Mouse (Mus musculus) myocyte (in vitro differentiated cells): ENCODE data around the gene Hmgxb4. TPM values are rescaled to one million over a fixed set of nuclear protein-coding genes. Genes with fewer than 3 reads are reported as not detected.
A peak's percentile ranks its signal among the peaks of the same experiment; 100 is the strongest.

Source experiments
- H3K27me3 ChIP-seq: one replicate; pipeline ENCODE4 v1.6.1; 2011; ENCODE audit not compliant: control insufficient read depth, insufficient read depth, insufficient read length
- H3K36me3 ChIP-seq: one replicate; pipeline ENCODE4 v1.6.1; 2011; ENCODE audit not compliant: control insufficient read depth, insufficient read depth
- H3K4me2 ChIP-seq: one replicate; pipeline ENCODE4 v1.6.1; 2011; ENCODE audit warnings: low read depth, control low read depth
- H3K4me3 ChIP-seq: one replicate; pipeline ENCODE4 v1.5.1; 2011; ENCODE audit warnings: mild to moderate bottlenecking, control low read depth, moderate library complexity
- H3K79me2 ChIP-seq: one replicate; pipeline ENCODE4 v1.6.1; 2011; ENCODE audit not compliant: control insufficient read depth, insufficient read depth
- H3ac ChIP-seq: one replicate; pipeline ENCODE4 v1.6.1; 2011; ENCODE audit not compliant: control insufficient read depth, insufficient read length
- CEBPB ChIP-seq: IDR thresholded peaks from 2 replicates; pipeline ENCODE4 v1.6.1; 2011; ENCODE audit warnings: mild to moderate bottlenecking, moderate library complexity; ENCODE audit not compliant: poor library complexity, insufficient read depth, severe bottlenecking
- E2F4 ChIP-seq: IDR thresholded peaks from one replicate; pipeline ENCODE4 v1.6.1; 2011; ENCODE audit warnings: mild to moderate bottlenecking, control low read depth, moderate library complexity; ENCODE audit not compliant: insufficient read depth
- MAX ChIP-seq: IDR thresholded peaks from one replicate; pipeline ENCODE4 v1.6.1; 2011; ENCODE audit warnings: low read depth, mild to moderate bottlenecking, control low read depth
- MYOD1 ChIP-seq, 3 experiments: IDR thresholded peaks; one replicate each; pipeline ENCODE4 v1.6.1; 2011; ENCODE audit warnings: control low read depth in 2 of 3, low read depth in 2 of 3, mild to moderate bottlenecking in 2 of 3, moderate library complexity in 1 of 3; ENCODE audit not compliant: insufficient read length in 2 of 3, control insufficient read depth in 1 of 3
- MYOG ChIP-seq, 3 experiments: IDR thresholded peaks; one replicate each; pipeline ENCODE4 v1.6.1; 2011; ENCODE audit warnings: control low read depth in 2 of 3, low read depth in 2 of 3, mild to moderate bottlenecking in 2 of 3; ENCODE audit not compliant: insufficient read length in 2 of 3, control insufficient read depth in 1 of 3, insufficient read depth in 1 of 3
- POLR2A ChIP-seq: IDR thresholded peaks from one replicate; pipeline ENCODE4 v1.6.1; 2011; ENCODE audit warnings: low read depth, mild to moderate bottlenecking, control low read depth, moderate library complexity; ENCODE audit not compliant: insufficient read length
- POLR2AphosphoS2 ChIP-seq: IDR thresholded peaks from one replicate; pipeline ENCODE4 v1.6.1; 2011; ENCODE audit warnings: low read depth, control low read depth; ENCODE audit not compliant: insufficient read length
- REST ChIP-seq: IDR thresholded peaks from one replicate; pipeline ENCODE4 v1.6.1; 2011; ENCODE audit warnings: mild to moderate bottlenecking, control low read depth, moderate library complexity; ENCODE audit not compliant: insufficient read depth, insufficient read length
- SRF ChIP-seq: IDR thresholded peaks from one replicate; pipeline ENCODE4 v1.6.1; 2011; ENCODE audit warnings: low read depth; ENCODE audit not compliant: control insufficient read depth, insufficient read length
- TCF12 ChIP-seq: IDR thresholded peaks from one replicate; pipeline ENCODE4 v1.6.1; 2011; ENCODE audit warnings: mild to moderate bottlenecking, control low read depth; ENCODE audit not compliant: poor library complexity, insufficient read depth, severe bottlenecking
- TCF3 ChIP-seq: IDR thresholded peaks from one replicate; pipeline ENCODE4 v1.6.1; 2011; ENCODE audit warnings: low read depth, control low read depth; ENCODE audit not compliant: insufficient read length
- USF1 ChIP-seq: IDR thresholded peaks from one replicate; pipeline ENCODE4 v1.6.1; 2011; ENCODE audit warnings: low read depth, mild to moderate bottlenecking, control low read depth, moderate library complexity
- polyA plus RNA-seq: library from polyadenylated mRNA; unstranded; fragments of >200 nt; fragmentation: generic; extraction: Trizol; gene quantifications from one replicate; pipeline ENCODE4 v1.2.1, GENCODE M21; 2012; ENCODE audit warnings: missing spikeins

Hmgxb4 gene
- polyA plus RNA-seq, 1 experiment: 9.1 TPM

DNA sequence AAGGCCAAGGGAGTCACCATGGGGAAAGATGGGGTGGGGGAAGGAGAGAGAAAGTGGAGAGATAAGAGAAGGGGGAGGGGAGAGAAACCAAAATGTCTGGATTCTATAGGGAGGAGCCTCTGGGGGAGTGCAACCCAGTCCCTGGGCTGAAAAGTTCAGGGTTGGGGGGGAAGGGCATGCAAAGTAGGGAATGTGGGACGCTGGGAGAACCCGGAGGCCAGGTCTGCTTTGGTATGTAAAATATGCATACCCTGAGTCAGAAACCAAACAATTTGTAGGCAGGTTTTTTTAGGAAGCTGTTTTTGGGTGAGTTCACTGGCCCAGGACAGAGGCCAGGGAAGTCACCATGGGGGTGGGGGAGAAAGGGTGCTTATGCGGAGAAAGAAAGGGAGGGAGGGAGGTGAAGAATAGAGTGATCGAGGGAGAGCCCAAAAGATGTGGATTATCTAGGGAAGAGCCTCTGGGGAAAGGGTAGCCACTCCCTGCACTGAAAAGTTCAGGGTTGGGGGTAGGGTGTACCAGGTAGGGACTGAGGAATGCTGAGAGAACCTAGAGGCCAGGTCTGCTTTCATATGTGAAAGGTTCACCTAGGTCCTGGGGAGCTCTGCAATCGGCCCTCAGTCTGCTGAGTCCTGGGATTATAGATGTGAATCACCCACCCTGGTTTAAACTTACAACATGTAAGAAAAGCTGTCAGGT lies 25.3 kb downstream of the Hmgxb4 start:
- H3K36me3 ChIP-seq: peaks cover 36% of the 10 kb centered on the region
- no peak overlapping the region for H3K4me2 ChIP-seq
- no peak overlapping the region for H3ac ChIP-seq
- no peaks in the 10 kb centered on the region for H3K27me3 ChIP-seq
- TF ChIP-seq TCF12: no peak
- no peak for TF ChIP-seq MYOD1 (IDR thresholded peaks at IDR 0.05; ENCODE audit: control insufficient read depth in 1 of 3, insufficient read length in 2 of 3, low read depth in 2 of 3)
- TF ChIP-seq MAX: no peak
- TF ChIP-seq SRF: no peak
- no peak for TF ChIP-seq MYOG (IDR thresholded peaks at IDR 0.05; ENCODE audit: control insufficient read depth in 1 of 3, insufficient read depth in 1 of 3, insufficient read length in 2 of 3, low read depth in 2 of 3)
- no peak for TF ChIP-seq USF1
- TF ChIP-seq REST: no peak
- TF ChIP-seq POLR2A: no peak
- TF ChIP-seq TCF3: no peak
- TF ChIP-seq CEBPB: no peak
- peaks cover 5% of the 10 kb centered on the region for H3K79me2 ChIP-seq
- no peak overlapping the region for H3K4me3 ChIP-seq

GRCm38 (mm10) chr8:75023660-75024316 lies 30.6 kb downstream of the Hmgxb4 start:
- no peaks in the 10 kb centered on the region for H3K27me3 ChIP-seq
- H3ac ChIP-seq: no peak overlapping the region
- no peaks in the 10 kb centered on the region for H3K79me2 ChIP-seq
- TF ChIP-seq SRF (no peak), USF1 (no peak), CEBPB (no peak), E2F4 (no peak), MAX (no peak), MYOG (IDR thresholded peaks at IDR 0.05; ENCODE audit: control insufficient read depth in 1 of 3, insufficient read depth in 1 of 3, insufficient read length in 2 of 3, low read depth in 2 of 3) (no peak), POLR2AphosphoS2 (no peak), TCF12 (no peak), POLR2A (no peak), TCF3 (no peak), MYOD1 (IDR thresholded peaks at IDR 0.05; ENCODE audit: control insufficient read depth in 1 of 3, insufficient read length in 2 of 3, low read depth in 2 of 3) (no peak), REST (no peak)
- H3K36me3 ChIP-seq: peaks cover 56% of the 10 kb centered on the region
- no peak overlapping the region for H3K4me2 ChIP-seq
- H3K4me3 ChIP-seq: no peak overlapping the region

DNA sequence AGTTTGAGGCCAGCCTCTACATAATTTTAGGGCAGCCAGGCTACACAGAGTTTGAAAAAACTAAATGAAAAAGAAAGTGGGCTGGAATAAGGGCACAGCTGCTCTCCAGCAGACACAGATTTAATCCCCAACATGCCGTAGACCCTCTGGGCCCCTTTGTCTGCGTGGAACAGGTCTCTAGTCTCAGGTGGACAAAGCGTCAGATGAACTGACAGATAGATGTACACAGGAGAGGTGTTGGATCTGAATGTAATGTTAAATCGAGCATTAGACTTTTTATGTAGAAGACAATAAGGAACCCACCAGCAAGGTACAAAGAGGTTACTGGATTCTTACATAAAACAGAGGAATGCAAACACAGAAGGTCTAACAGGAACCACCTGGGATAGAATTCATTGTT lies 32.7 kb downstream of the Hmgxb4 start:
- H3K79me2 ChIP-seq: no peaks in the 10 kb centered on the region
- no peaks in the 10 kb centered on the region for H3K27me3 ChIP-seq
- no peak overlapping the region for H3K4me3 ChIP-seq
- no peak overlapping the region for H3K4me2 ChIP-seq
- no peak overlapping the region for H3ac ChIP-seq
- TF ChIP-seq TCF3: no peak
- no peak for TF ChIP-seq REST
- peaks cover 52% of the 10 kb centered on the region for H3K36me3 ChIP-seq

DNA sequence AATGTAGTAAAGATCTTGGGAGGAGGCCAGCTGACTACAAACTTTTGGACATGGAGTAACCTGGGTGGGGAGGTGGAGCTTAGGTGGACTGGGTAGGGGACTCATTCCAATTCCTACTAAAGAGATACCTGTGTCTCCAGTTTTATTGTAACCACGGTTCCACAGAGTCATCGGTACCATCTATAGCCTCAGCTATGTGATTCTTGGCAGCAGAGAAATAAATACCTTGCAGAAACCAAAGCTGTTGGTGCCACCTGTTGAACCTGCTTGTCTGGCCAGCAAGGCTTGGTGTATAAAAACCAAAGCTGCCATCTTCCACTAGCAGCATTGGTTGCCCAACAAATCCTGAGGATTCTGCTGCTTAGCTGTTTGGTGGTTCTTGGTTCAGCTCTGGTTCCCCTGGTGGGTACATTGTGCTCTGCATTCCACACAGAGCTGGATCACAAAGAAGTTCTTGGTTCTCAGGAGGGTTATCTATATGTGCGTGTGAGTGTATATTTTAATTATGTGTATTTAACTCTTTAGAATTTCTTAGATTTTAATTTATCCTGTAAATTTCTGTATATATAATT lies 37.4 kb downstream of the Hmgxb4 start:
- no peak overlapping the region for H3ac ChIP-seq
- TF ChIP-seq POLR2A (no peak), TCF3 (no peak), MYOD1 (IDR thresholded peaks at IDR 0.05; ENCODE audit: control insufficient read depth in 1 of 3, insufficient read length in 2 of 3, low read depth in 2 of 3) (no peak), MAX (no peak), MYOG (IDR thresholded peaks at IDR 0.05; ENCODE audit: control insufficient read depth in 1 of 3, insufficient read depth in 1 of 3, insufficient read length in 2 of 3, low read depth in 2 of 3) (no peak), USF1 (no peak), TCF12 (no peak), SRF (no peak), CEBPB (no peak), E2F4 (no peak), REST (no peak), POLR2AphosphoS2 (no peak)
- peaks cover 12% of the 10 kb centered on the region for H3K79me2 ChIP-seq
- H3K27me3 ChIP-seq: no peaks in the 10 kb centered on the region
- no peak overlapping the region for H3K4me2 ChIP-seq
- H3K36me3 ChIP-seq: peaks cover 11% of the 10 kb centered on the region
- H3K4me3 ChIP-seq: no peak overlapping the region

GRCm38 (mm10) chr8:75032961-75033360 lies 39.8 kb downstream of the Hmgxb4 start:
- H3K4me2 ChIP-seq: peak overlapping the region; percentile 76
- H3K79me2 ChIP-seq: peaks cover 20% of the 10 kb centered on the region
- TF ChIP-seq CEBPB (no peak), REST (no peak), MYOG (IDR thresholded peaks at IDR 0.05; ENCODE audit: control insufficient read depth in 1 of 3, insufficient read depth in 1 of 3, insufficient read length in 2 of 3, low read depth in 2 of 3) (no peak), MYOD1 (IDR thresholded peaks at IDR 0.05; ENCODE audit: control insufficient read depth in 1 of 3, insufficient read length in 2 of 3, low read depth in 2 of 3) (no peak), POLR2AphosphoS2 (no peak), USF1 (no peak), TCF12 (no peak)
- peaks cover 8% of the 10 kb centered on the region for H3K36me3 ChIP-seq
- peak overlapping the region; percentile 41 for H3K4me3 ChIP-seq
- peak overlapping the region; percentile 36 for H3ac ChIP-seq
- H3K27me3 ChIP-seq: no peaks in the 10 kb centered on the region
